Mouse (Mus musculus): ENCODE measurements around the gene Slc25a21. TPM values are rescaled to one million over a fixed set of nuclear protein-coding genes. Genes with fewer than 3 reads are reported as not detected.

Slc25a21 gene
- total RNA-seq, 2 experiments from 2014 or later, result 0.32 to 1.1 TPM

DNA sequence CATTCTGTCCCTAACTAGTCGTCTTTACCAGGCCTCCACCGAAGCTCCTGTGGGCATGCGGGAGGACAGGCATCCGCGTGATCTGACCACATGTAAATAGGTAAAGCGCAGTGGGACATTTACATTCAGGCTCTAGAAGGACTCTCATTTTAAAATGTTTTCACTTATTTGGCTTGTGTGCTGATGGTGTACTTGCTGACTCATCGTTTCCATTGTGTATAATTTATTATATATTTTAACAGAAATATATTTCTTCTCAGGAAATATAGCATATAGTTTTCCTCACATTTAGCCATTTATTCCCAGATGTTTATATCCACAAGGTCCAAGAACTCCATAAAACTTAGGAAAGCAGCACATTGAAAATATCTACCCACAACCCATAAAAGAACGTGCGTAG lies 526.5 kb downstream of the Slc25a21 start:
- intact Hi-C loops (cut with DNase I), result no loop called here
- no peak for DNase-seq (ENCODE audit: extremely low spot score in 1 of 2, low spot score in 2 of 2)
- TF ChIP-seq CTCF (IDR thresholded peaks at IDR 0.05), result no peak
- Histone ChIP-seq H3K4me3 (no peak overlapping the region), H3K27ac (no peak overlapping the region)

DNA sequence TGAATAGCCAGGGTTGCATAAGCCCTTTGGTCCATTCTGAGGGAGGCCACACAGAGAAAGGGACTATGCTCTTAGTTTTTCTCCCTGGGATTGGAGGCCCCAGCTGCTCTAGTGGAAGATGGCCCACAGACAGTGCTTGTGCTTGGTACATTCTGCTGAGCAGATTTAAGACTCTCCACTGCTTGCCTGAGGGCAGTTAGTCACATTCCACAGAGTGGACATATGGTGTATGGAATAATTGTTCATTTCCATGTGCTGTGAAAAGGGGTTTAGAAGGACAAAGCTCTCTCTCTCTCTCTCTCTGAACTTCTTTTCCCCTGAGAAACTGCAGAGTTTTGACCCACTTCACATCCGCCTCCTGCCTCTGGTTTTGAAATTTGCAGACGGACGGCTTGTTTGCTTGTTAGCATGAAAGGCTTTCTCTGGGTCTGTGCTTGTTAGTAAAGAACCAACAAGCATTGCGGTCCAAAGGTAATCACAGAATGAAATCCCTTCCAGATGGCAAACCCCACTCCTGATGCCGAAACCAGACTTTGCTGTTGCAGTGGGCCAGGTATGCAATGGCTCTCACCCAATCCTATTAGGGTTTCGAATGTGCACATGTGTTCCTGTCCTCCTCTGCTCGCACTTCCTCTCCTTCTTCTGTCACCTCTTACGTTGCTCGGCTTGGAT lies 527.7 kb downstream of the Slc25a21 start:
- intact Hi-C loops (cut with DNase I), result no loop called here
- DNase-seq (ENCODE audit: extremely low spot score in 1 of 2, low spot score in 2 of 2), result no peak
- no peak overlapping the region for H3K4me3 ChIP-seq
- no peak for TF ChIP-seq CTCF (IDR thresholded peaks at IDR 0.05)
- no peak overlapping the region for H3K27ac ChIP-seq

Other genes starting within 250 kb of the Slc25a21 start
- gene Prps1l3, start 32.9 kb upstream of the Slc25a21 start, total RNA-seq (2021), result 10 to 100 TPM; 13.3 to 14.7 TPM
- 1 to 10 TPM; 5.4 to 6.4 TPM for gene Mipol1, start 33.0 kb upstream of the Slc25a21 start, total RNA-seq (2021)

All from left cerebral cortex, adult 2 months (tissue).